Mouse (Mus musculus) limb, embryonic 12.5 days (tissue): Measurements from ENCODE around the gene Chrna5. TPM values are rescaled to one million over a fixed set of nuclear protein-coding genes. Genes with fewer than 3 reads are reported as not detected.
"Not testable (repeated sequence)": the region's sequence is repeated elsewhere in the genome, so short reads cannot be mapped to it uniquely, and the experiment has no call there.

Source experiments
- ATAC-seq: fragments of 200-750 bp; cut with Nextera tagmentation; 2 replicates; pipeline ENCODE4 v1.8.0; 2017; ENCODE audit warnings: low read depth, moderate TSS enrichment; ENCODE audit not compliant: insufficient number of reproducible peaks, insufficient read depth, low FRiP score, low TSS enrichment
- H3K27ac ChIP-seq: fragments of 300-500 bp; sonication (generic); 2 replicates; pipeline ENCODE4 v1.5.1; 2016; ENCODE audit warnings: mild to moderate bottlenecking, moderate library complexity
- H3K27me3 ChIP-seq: fragments of 300-500 bp; sonication (generic); 2 replicates; pipeline ENCODE4 v1.6.1; 2016; ENCODE audit warnings: mild to moderate bottlenecking, moderate library complexity
- H3K36me3 ChIP-seq: fragments of 300-500 bp; sonication (generic); 2 replicates; pipeline ENCODE4 v1.6.1; 2016; ENCODE audit warnings: mild to moderate bottlenecking, moderate library complexity
- H3K4me1 ChIP-seq: fragments of 300-500 bp; sonication (generic); replicated peaks from 2 replicates; pipeline ENCODE4 v1.6.1; 2016
- H3K4me2 ChIP-seq: fragments of 300-500 bp; sonication (generic); 2 replicates; pipeline ENCODE4 v1.6.1; 2016; ENCODE audit warnings: mild to moderate bottlenecking, moderate library complexity
- H3K4me3 ChIP-seq: fragments of 300-500 bp; sonication (generic); replicated peaks from 2 replicates; pipeline ENCODE4 v1.5.1; 2016; ENCODE audit warnings: mild to moderate bottlenecking
- H3K9ac ChIP-seq: fragments of 300-500 bp; sonication (generic); replicated peaks from 2 replicates; pipeline ENCODE4 v1.6.1; 2016; ENCODE audit warnings: mild to moderate bottlenecking, moderate library complexity
- H3K9me3 ChIP-seq: fragments of 300-500 bp; sonication (generic); 2 replicates; pipeline ENCODE4 v1.6.1; 2016; ENCODE audit warnings: mild to moderate bottlenecking, moderate library complexity
- WGBS: fragments of 180-500 bp; shearing (Covaris S2); methylation state at CpG from one replicate; pipeline ENCODE4 v1.1.7; 2016; 5-methylcytosine and 5-hydroxymethylcytosine counted together
- polyA plus RNA-seq: library from polyadenylated mRNA; unstranded; fragments of >200 nt; fragmentation: Nextera tagmentation; extraction: Ambion mirVana; gene quantifications from 2 replicates; pipeline ENCODE4 v1.2.1, GENCODE M21; 2016

Gene Chrna5
- polyA plus RNA-seq: 0.96 and 1.1 TPM in 2 replicates

DNA sequence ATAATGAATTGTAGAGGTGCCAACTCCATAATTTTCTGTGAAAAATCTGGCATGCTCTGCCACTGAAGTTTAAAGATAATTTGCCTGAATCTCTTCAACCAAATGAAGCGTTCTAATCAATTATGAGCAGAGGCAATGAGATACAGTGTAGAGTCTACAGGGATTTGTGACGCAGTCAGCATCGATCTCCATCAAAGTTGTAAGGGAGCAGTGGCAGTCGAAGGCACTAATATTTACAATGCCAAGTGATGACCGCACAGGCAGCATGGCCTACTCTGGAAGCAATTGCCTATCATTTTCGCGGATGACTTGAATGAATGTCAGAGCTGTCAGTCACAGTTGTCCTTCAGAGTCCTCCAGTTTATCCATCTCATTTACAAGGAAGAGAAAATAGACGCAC is at the start of gene Chrna5:
Gene Chrna5, plus strand, starts transcription at position 207 of the 400 bp plus-strand sequence.
- WGBS: 68% methylated on average over 8 of the region's 8 CpGs

DNA sequence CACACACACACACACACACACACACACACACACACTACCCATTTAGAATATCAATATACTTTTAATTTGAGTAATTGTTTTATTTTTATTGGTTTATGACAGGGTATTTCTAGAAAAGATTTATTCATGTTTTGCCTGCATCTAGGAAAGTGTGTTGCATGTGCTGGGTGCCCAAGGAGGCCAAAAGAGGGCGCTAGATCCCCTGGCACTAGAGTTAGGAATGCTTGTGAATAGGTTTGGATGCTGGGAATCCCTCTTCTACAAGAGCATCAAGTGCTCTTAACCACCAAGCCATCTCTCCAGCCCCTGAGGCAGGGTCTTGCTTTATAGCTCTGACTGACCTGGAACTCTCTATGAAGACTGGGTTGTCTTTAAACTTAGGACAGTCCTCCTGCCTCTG is 48.9 kb upstream of the Chrna5 start:
- Histone ChIP-seq H3K36me3 (no peaks in the 10 kb centered on the region), H3K4me2 (no peak overlapping the region), H3K27ac (no peak overlapping the region), H3K9me3 (no peaks in the 10 kb centered on the region), H3K27me3 (no peaks in the 10 kb centered on the region), H3K4me1 (no peaks in the 10 kb centered on the region), H3K4me3 (no peak overlapping the region), H3K9ac (no peak overlapping the region)
- ATAC-seq: no peak
- 0% methylated on average over 1 of the region's 1 CpGs for WGBS

More for the DNA sequence above, at the start of gene Chrna5:
- Histone ChIP-seq H3K9ac (peak within 1 kb of the TSS; percentile 42), H3K9me3 (no peaks in the 10 kb centered on the region), H3K27me3 (peaks cover 46% of the 10 kb centered on the region), H3K4me1 (peaks cover 9% of the 10 kb centered on the region), H3K27ac (no peak within 1 kb of the TSS), H3K4me2 (peak within 1 kb of the TSS; percentile 86), H3K4me3 (peak within 1 kb of the TSS; percentile 64), H3K36me3 (no peaks in the 10 kb centered on the region)
- no peak for ATAC-seq

DNA sequence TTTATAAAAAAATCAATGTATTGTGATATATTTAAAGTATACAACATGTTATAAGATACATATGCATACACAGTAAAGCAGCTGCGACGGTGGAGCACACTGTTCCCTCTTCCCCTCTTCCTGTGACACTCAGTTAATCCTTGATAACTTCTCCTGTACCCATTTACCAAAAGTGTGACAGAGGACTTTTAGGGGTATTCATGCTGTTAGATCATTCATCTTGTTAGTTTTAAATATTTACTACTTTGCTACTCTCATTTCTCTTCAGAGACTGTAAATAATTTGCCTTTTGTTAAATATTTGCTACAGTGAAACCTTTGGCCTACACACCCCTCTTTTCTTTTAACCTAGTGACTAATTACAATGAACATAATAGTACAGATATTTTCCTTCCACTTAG is 48.3 kb upstream of the Chrna5 start:
- H3K9ac ChIP-seq: no peak overlapping the region
- no peaks in the 10 kb centered on the region for H3K36me3 ChIP-seq
- no peak overlapping the region for H3K4me2 ChIP-seq
- ATAC-seq: no peak
- H3K27me3 ChIP-seq: no peaks in the 10 kb centered on the region
- no peaks in the 10 kb centered on the region for H3K9me3 ChIP-seq
- no peaks in the 10 kb centered on the region for H3K4me1 ChIP-seq
- WGBS: 76% methylated on average over 2 of the region's 2 CpGs
- H3K4me3 ChIP-seq: no peak overlapping the region
- H3K27ac ChIP-seq: no peak overlapping the region

DNA sequence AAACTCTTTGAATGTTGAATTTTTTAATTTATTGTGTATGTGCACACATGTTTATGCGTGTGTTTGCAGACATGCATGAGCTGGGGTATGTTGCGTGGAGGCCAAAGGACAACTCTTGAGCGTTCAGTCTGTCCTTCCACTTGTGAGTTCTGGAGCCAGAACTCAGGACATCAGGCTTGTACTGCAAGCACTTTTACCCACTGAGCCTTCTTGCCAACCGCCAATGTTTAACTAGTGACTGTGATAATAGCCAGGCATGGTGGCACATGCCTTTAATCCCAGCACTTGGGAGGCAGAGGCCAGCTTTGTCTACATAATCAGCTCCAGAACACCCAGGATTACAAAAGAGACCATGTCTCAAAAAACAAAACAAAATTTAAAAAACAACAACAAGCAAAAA is 38.6 kb upstream of the Chrna5 start:
- H3K4me3 ChIP-seq: no peak overlapping the region
- ATAC-seq: no peak
- no peak overlapping the region for H3K4me2 ChIP-seq
- no peaks in the 10 kb centered on the region for H3K4me1 ChIP-seq
- 84% methylated on average over 4 of the region's 4 CpGs for WGBS
- H3K27me3 ChIP-seq: no peaks in the 10 kb centered on the region
- no peaks in the 10 kb centered on the region for H3K9me3 ChIP-seq
- no peak overlapping the region for H3K27ac ChIP-seq
- peaks cover 12% of the 10 kb centered on the region for H3K36me3 ChIP-seq
- no peak overlapping the region for H3K9ac ChIP-seq

DNA sequence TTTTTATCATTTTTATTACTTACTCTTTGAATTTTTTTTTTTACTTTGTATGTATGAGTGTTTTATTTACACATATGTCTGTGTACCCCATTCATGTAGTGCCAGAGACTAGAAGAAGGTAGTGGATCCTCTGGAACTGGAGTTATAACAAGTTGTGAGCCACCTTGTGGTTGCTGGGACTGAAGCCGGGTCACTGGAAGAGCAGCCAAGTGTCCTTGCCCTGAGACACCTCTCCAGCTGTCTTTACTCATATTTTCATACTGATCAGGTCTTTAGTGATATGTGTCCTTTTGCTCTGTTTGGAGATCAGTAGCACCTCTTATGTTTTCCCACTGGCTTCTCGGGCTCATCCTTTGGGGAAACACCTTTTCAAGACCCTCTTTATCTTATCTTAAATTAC is 36.2 kb upstream of the Chrna5 start:
- no peak for ATAC-seq
- no peak overlapping the region for H3K9ac ChIP-seq
- WGBS: 69% methylated on average over 2 of the region's 2 CpGs
- H3K9me3 ChIP-seq: no peaks in the 10 kb centered on the region
- no peak overlapping the region for H3K27ac ChIP-seq
- H3K4me1 ChIP-seq: no peaks in the 10 kb centered on the region
- no peak overlapping the region for H3K4me2 ChIP-seq
- H3K4me3 ChIP-seq: no peak overlapping the region
- H3K27me3 ChIP-seq: no peaks in the 10 kb centered on the region
- H3K36me3 ChIP-seq: 0 out of 2 replicates have a peak, but pooled peaks cover 5% of the 10 kb centered on the region

DNA sequence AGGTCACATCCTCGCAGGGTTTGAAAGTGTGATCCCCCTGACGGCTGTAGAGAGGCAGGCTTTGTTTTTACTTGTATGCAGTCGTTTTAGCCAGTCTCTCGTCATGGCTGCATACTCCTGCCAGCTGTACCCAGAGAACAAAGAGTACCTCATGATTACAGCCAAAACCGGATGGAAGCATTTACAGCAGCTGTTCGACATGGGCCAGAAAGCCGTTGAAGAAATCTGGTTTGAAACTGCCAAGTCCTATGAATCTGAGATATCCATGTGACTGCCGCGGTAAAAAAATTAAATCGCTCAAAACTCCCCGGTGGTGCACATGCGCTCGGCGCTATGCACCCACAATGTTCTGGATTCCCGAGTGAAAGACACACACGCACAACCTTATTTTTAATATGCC is 34.4 kb upstream of the Chrna5 start:
- Histone ChIP-seq H3K27ac (no peak overlapping the region), H3K36me3 (0 out of 2 replicates have a peak, but pooled peaks cover 5% of the 10 kb centered on the region), H3K4me1 (no peaks in the 10 kb centered on the region), H3K4me2 (no peak overlapping the region), H3K9me3 (no peaks in the 10 kb centered on the region), H3K9ac (no peak overlapping the region), H3K4me3 (no peak overlapping the region), H3K27me3 (no peaks in the 10 kb centered on the region)
- no peak for ATAC-seq
- WGBS: 70% methylated on average over 16 of the region's 16 CpGs

DNA sequence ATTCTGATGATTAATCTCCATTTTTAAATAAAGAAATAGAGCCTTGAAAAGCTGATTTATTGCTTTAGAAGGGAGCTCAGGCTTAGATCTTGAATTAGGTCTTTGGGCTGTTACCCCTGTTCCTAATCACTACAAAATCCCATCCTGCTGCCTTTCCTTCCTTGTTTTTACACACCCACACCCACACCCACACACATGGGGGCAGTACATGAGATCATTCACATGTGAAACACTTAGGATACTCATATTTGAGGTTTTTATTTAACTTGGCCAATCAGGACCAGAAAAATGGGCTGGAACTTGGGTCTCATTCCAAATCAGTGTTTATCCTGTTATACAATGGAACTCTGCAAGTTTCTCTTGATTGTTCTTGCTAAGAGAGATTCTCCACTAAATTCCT is 31.2 kb upstream of the Chrna5 start:
- H3K9me3 ChIP-seq: no peaks in the 10 kb centered on the region
- no peak overlapping the region for H3K27ac ChIP-seq
- no peaks in the 10 kb centered on the region for H3K27me3 ChIP-seq
- no peak overlapping the region for H3K9ac ChIP-seq
- H3K4me2 ChIP-seq: no peak overlapping the region
- no peak overlapping the region for H3K4me3 ChIP-seq
- ATAC-seq: no peak
- peaks cover 30% of the 10 kb centered on the region for H3K36me3 ChIP-seq
- H3K4me1 ChIP-seq: peaks cover 12% of the 10 kb centered on the region

DNA sequence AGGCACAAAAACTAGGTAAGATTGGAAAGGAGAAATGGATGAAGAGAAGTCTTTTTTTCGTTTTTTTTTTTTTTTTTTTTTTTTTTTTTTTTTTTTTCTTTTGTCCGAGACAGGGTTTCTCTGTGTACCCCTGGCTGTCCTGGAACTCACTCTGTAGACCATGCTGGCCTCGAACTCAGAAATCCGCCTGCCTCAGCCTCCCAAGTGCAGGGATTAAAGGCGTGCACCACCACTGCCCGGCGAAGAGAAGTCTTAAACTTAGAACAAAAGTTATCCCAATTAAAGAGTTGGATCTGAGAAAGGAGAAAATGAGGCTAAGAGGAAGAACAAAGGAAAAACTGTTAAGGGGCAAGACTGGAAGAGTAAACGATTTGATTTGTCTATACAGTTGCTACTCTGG is 30.5 kb upstream of the Chrna5 start:
- H3K9me3 ChIP-seq, H3K27me3 ChIP-seq: not testable (repeated sequence)
- peak overlapping the region; percentile 96 for H3K27ac ChIP-seq
- ATAC-seq: peak; percentile 43; the same call in 1 of the 2 replicates
- H3K36me3 ChIP-seq: peaks cover 36% of the 10 kb centered on the region
- WGBS: 52% methylated on average over 8 of the region's 8 CpGs
- peak overlapping the region; percentile 52; the same call in 1 of the 2 replicates for H3K9ac ChIP-seq
- H3K4me1 ChIP-seq: peaks cover 12% of the 10 kb centered on the region
- H3K4me2 ChIP-seq: peak overlapping the region; percentile 60
- peak overlapping the region; percentile 88 for H3K4me3 ChIP-seq

DNA sequence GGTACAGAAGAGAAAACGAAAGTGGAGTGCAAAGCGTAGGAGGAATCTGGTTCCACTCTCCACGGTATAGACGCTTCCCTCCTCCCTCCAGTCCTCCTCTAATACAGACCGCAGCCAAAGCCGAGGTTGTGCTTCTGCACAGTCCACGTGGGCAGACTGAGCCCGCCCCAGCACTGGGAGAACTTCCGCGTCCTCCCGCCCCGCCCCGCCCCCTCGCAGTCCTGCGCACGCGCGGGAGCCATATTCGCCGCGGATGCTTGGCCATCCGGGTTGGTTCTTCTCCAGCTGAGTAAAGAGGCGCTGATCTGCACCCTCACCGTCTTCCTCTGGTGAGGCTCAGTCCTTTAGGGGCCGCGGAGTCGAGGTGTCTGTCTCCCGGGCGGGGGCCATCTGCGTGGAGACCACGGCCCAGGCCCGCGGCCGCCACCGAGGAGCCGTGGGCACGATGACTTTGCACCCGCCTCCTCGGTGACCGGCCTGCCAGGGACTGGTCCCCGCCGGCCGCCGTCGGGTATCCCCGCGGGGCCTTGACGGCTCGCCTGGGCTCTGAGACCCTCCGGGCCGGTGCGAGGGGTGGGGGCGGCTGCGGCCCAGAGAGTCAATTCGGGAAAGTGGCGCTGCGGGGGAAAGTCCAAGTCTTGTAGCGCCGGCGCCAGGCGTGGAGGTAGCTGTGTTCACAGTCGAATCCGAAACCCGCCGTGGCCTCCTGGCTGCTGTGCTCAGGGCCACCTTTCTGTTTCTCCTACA is 29.9 kb upstream of the Chrna5 start, which contains the start of the genes Psma4 and AY074887:
Gene Psma4, plus strand, starts transcription at position 216 of the 747 bp plus-strand sequence.
Gene AY074887, minus strand, starts transcription at position 424 of the 747 bp plus-strand sequence.
- H3K4me2 ChIP-seq: peak within 1 kb of the TSS; percentile 60

DNA sequence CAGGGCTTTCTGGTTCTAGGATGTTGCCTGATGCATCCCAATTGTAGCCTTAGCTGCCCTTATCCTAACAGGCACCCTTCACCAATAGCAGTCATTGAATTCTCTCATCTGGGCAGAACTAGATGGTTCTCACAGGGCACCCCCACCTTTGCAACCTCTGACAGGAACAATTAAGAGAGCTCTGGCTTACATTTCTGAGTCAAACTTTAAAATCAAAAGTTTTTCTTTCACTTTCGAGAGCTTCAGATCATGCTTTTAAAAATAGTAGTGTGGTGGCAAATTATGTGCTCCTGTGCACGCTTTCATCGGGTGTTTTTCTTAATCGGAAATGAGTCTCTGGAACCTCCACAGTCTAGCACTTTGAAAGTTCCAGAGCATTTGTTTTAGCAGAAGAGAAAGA is 19.6 kb upstream of the Chrna5 start:
- 94% methylated on average over 4 of the region's 4 CpGs for WGBS
- Histone ChIP-seq H3K27ac (no peak overlapping the region), H3K9me3 (peaks cover 7% of the 10 kb centered on the region; the same call in 1 of the 2 replicates), H3K27me3 (no peaks in the 10 kb centered on the region), H3K4me3 (no peak overlapping the region), H3K4me2 (no peak overlapping the region), H3K36me3 (peaks cover 39% of the 10 kb centered on the region), H3K4me1 (no peaks in the 10 kb centered on the region), H3K9ac (no peak overlapping the region)
- ATAC-seq: no peak

More for the DNA sequence above, 29.9 kb upstream of the Chrna5 start, which contains the start of the genes Psma4 and AY074887:
- Histone ChIP-seq H3K9ac (peak within 1 kb of the TSS; percentile 87), H3K36me3 (peaks cover 42% of the 10 kb centered on the region), H3K4me3 (peak within 1 kb of the TSS; percentile 88), H3K27me3 (no peaks in the 10 kb centered on the region), H3K4me1 (peaks cover 12% of the 10 kb centered on the region), H3K27ac (peak within 1 kb of the TSS; percentile 96), H3K9me3 (no peaks in the 10 kb centered on the region)
- WGBS: under 1% methylated on average over 65 of the region's 65 CpGs
- peak; percentile 100 for ATAC-seq

DNA sequence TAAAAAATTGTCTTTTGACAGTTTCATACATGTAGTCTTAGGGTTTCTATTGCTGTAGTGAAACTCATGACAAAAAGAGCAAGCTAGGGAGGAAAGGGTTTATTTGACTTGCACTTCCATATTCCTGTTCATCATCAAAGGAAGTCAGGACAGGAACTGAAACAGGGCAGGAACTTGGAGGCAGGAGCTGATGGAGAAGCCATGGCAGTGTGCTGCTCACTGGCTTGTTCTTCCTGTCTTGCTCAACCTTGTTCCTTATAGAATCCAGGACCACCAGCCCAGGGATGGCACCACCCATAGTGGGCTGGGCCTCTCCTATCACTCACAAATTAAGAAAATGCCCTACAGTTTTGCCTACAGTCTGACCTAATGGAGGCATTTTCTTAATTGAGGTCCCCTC is 17.0 kb upstream of the Chrna5 start:
- no peak for ATAC-seq
- H3K36me3 ChIP-seq: peaks cover 15% of the 10 kb centered on the region
- no peak overlapping the region for H3K4me3 ChIP-seq
- H3K9ac ChIP-seq: no peak overlapping the region
- H3K9me3 ChIP-seq: peaks cover 7% of the 10 kb centered on the region; the same call in 1 of the 2 replicates
- H3K4me1 ChIP-seq: no peaks in the 10 kb centered on the region
- H3K27ac ChIP-seq: no peak overlapping the region
- no peak overlapping the region for H3K4me2 ChIP-seq
- H3K27me3 ChIP-seq: no peaks in the 10 kb centered on the region
